Mouse (Mus musculus): ENCODE measurements at regions not wholly inside any gene's neighbourhood (a gene's known extent, or its start where the extent isn't known, plus 50 kb on each side); places are given as distances from the start of the nearest gene placed in this dataset.

DNA sequence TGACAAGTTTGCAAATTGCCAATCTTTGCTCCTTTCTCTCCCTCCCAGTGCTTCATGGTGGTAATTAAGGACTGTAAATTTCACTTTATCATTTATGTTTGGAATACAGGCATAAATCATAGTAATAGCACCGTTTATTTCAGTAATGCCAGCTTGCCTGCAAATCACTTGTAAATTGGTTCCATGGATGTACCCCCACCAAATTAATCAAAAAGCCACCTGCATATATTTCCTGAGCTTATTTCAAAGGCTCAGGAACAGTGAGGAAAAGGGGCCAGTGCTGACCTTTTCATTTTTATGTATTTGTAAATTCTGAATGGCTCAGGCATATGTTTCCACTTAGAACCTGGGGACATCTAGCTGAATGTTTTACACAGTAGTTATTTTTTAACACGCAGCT is 115.0 kb downstream of the D3Ertd751e start:
- H3K4me2 ChIP-seq = no peak overlapping the region
- no peaks in the 10 kb centered on the region for H3K27me3 ChIP-seq
- no peak overlapping the region for H3K27ac ChIP-seq
- no peaks in the 10 kb centered on the region for H3K36me3 ChIP-seq
- no peak for ATAC-seq (replicated peaks; ENCODE audit: low FRiP score)
- WGBS = 56% methylated on average over 2 of the region's 2 CpGs
- no peak overlapping the region for H3K4me3 ChIP-seq (replicated peaks)
- no peaks in the 10 kb centered on the region for H3K9me3 ChIP-seq (replicated peaks)
- H3K9ac ChIP-seq = no peak overlapping the region
- H3K4me1 ChIP-seq = no peaks in the 10 kb centered on the region

DNA sequence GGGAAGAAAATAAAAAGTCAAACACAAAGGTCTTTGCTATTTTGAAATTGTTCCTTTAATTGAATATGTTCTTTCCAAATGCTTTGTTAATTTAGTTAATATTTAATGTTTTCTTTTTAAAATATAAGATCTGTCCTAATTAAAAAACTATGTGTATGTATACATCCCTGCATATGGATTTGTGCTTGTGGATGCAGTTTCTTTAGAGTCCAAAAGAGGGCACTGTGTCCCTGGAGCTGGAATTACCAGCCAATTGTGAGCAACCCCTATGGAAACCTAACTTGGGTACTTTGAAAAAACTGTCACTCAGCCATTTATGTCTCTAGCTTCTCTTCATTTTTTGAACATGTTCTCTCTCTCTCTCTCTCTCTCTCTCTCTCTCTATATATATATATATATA is 120.3 kb downstream of the D3Ertd751e start:
- Histone ChIP-seq H3K27ac (no peak overlapping the region), H3K27me3 (no peaks in the 10 kb centered on the region), H3K4me2 (no peak overlapping the region), H3K4me3 (replicated peaks) (no peak overlapping the region), H3K4me1 (no peaks in the 10 kb centered on the region), H3K9me3 (replicated peaks) (no peaks in the 10 kb centered on the region), H3K36me3 (no peaks in the 10 kb centered on the region), H3K9ac (no peak overlapping the region)
- ATAC-seq (replicated peaks; ENCODE audit: low FRiP score) = no peak

DNA sequence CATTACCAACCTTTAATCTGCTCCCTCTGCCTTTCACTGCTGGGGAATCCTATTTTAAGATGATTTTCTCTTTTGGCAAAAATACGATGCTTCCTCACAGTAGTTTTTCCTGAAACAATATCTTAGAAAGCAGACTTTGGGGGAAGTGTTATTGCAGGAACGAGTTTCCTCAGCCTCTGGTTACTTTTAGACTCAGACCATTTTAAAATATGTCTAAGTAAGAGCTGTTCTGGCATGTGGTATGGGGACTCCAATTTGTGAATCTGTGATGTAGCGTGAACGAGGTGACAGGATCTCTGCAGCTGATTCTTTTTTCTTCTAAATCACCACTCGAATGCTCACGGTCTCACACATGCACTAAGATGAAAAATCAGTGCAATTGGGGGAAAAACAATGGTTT is 166.5 kb downstream of the D3Ertd751e start:
- Histone ChIP-seq H3K27ac (no peak overlapping the region), H3K4me3 (replicated peaks) (no peak overlapping the region), H3K9ac (no peak overlapping the region), H3K4me2 (no peak overlapping the region), H3K4me1 (no peaks in the 10 kb centered on the region), H3K36me3 (no peaks in the 10 kb centered on the region), H3K9me3 (replicated peaks) (no peaks in the 10 kb centered on the region), H3K27me3 (no peaks in the 10 kb centered on the region)
- 83% methylated on average over 6 of the region's 6 CpGs for WGBS
- no peak for ATAC-seq (replicated peaks; ENCODE audit: low FRiP score)

DNA sequence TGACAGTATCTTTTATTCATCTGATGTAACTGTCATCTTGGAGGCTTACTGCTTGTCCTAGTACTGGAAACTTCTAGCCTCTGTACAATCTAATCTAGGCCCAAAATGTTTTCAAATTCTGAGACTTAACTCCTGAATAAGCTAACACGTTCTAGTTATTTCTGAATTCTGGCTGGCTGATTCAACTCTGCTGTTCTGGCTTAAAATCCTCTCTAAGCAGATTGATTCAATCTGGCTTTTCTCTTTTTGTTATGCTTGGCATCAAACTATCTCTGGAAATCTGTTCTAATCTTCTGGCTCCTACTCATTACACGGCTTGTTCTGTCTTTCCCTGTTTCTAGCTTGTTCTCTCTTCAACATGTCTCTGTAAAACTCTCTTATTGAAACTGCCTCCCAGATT is 170.8 kb downstream of the D3Ertd751e start:
- no peak for ATAC-seq (replicated peaks; ENCODE audit: low FRiP score)
- WGBS = 70% methylated on average over 2 of the region's 2 CpGs

DNA sequence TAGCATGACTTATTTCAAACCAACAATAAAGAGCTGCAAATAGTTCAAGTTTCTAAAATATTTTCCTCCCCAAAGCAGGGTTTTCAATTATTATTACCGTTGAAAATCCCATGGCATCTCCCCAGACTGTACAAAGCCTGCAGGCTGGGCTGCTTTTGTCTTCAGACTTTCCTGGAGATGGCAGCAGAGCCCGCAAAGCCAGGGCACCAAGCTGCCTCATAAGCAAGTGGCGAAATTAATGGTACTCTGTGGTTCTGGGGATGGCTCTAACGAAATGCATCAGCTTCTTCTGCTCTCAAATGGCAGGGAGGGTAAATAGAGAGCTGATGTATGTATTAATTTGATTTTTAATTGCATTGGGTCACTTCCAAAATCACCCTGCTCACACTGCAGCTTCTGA is 197.4 kb downstream of the D3Ertd751e start:
- Histone ChIP-seq H3K9ac (no peak overlapping the region), H3K4me2 (no peak overlapping the region), H3K27me3 (no peaks in the 10 kb centered on the region), H3K9me3 (replicated peaks) (no peaks in the 10 kb centered on the region), H3K4me3 (replicated peaks) (no peak overlapping the region), H3K36me3 (no peaks in the 10 kb centered on the region), H3K4me1 (no peaks in the 10 kb centered on the region), H3K27ac (no peak overlapping the region)
- 58% methylated on average over 4 of the region's 4 CpGs for WGBS
- no peak for ATAC-seq (replicated peaks; ENCODE audit: low FRiP score)

More for the DNA sequence above, 170.8 kb downstream of the D3Ertd751e start:
- Histone ChIP-seq H3K4me1 (no peaks in the 10 kb centered on the region), H3K4me3 (replicated peaks) (no peak overlapping the region), H3K9me3 (replicated peaks) (no peaks in the 10 kb centered on the region), H3K36me3 (no peaks in the 10 kb centered on the region), H3K27ac (no peak overlapping the region), H3K27me3 (no peaks in the 10 kb centered on the region), H3K9ac (no peak overlapping the region), H3K4me2 (no peak overlapping the region)

DNA sequence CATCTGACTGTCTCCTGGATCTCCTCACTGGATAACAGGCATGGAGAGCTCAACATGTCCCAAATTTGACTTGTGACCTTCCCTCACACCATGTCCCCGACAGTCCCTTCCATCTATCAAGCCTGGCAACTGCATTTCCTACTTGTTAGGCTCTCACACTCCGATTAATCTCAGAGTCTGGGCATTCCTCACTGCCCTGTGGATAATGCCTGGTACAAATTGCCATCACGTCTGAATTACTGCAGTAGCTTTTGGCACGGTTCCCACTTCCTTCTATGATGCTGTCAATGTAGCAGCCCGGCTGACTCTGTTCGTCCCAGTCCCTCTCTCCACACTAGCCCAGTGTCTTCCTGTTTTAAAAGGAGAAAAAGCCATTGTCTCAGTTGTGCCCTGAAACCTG is 200.6 kb downstream of the D3Ertd751e start:
- no peak overlapping the region for H3K9ac ChIP-seq
- no peaks in the 10 kb centered on the region for H3K36me3 ChIP-seq
- H3K9me3 ChIP-seq (replicated peaks) = no peaks in the 10 kb centered on the region
- no peak overlapping the region for H3K27ac ChIP-seq
- 41% methylated on average over 6 of the region's 6 CpGs for WGBS
- H3K4me2 ChIP-seq = no peak overlapping the region
- H3K4me3 ChIP-seq (replicated peaks) = no peak overlapping the region
- H3K27me3 ChIP-seq = no peaks in the 10 kb centered on the region
- ATAC-seq (replicated peaks; ENCODE audit: low FRiP score) = peak; percentile 52
- no peaks in the 10 kb centered on the region for H3K4me1 ChIP-seq

DNA sequence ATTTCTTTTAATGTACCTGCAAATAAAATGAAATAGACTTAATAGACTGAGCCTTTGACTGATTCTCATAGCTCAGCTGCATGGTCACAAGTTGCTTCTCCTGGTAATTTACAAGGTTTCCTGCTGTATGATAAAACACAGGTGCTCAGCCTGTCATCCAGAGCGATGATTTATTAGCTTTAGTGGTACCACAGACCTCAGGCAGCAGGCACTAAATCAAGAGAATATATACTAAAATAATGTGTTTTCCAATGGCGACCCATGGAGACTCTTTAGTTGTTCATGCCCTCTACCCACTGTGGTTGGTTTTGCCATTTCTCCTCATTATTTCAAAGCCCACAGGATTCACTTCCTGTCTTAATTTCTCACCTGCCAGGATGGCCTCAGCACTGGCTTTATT is 207.0 kb downstream of the D3Ertd751e start:
- 73% methylated on average over 2 of the region's 2 CpGs for WGBS
- no peaks in the 10 kb centered on the region for H3K9me3 ChIP-seq (replicated peaks)
- no peaks in the 10 kb centered on the region for H3K36me3 ChIP-seq

DNA sequence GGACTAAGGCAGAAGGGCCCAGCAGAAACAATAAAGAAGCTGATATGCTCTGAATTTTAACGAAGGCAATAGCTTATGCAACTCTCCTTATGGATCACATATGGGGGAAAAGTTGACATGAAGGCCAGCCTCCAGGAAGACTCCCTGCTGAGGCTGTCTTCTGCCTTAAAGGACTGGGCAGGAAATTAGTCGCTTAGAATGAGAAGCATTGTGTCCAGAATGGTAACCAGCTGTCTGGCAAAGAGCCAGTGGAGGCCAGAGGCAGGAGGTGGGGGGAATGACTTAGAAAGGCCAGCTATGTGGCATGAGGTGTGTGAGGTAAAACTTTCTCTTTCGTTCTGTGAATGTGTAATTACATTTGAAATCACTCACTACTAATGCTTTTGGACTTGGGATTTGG is 215.0 kb downstream of the D3Ertd751e start:
- no peak overlapping the region for H3K27ac ChIP-seq
- H3K4me2 ChIP-seq = no peak overlapping the region
- H3K36me3 ChIP-seq = no peaks in the 10 kb centered on the region
- 44% methylated on average over 3 of the region's 3 CpGs for WGBS
- no peaks in the 10 kb centered on the region for H3K27me3 ChIP-seq
- ATAC-seq (replicated peaks; ENCODE audit: low FRiP score) = no peak
- no peak overlapping the region for H3K9ac ChIP-seq
- H3K4me3 ChIP-seq (replicated peaks) = no peak overlapping the region
- H3K9me3 ChIP-seq (replicated peaks) = no peaks in the 10 kb centered on the region
- no peaks in the 10 kb centered on the region for H3K4me1 ChIP-seq

More for the DNA sequence above, 207.0 kb downstream of the D3Ertd751e start:
- no peaks in the 10 kb centered on the region for H3K4me1 ChIP-seq
- H3K4me3 ChIP-seq (replicated peaks) = no peak overlapping the region
- no peak overlapping the region for H3K4me2 ChIP-seq
- no peak overlapping the region for H3K27ac ChIP-seq
- H3K9ac ChIP-seq = no peak overlapping the region
- no peaks in the 10 kb centered on the region for H3K27me3 ChIP-seq
- ATAC-seq (replicated peaks; ENCODE audit: low FRiP score) = no peak

- H3K27me3 ChIP-seq = no peaks in the 10 kb centered on the region
- ATAC-seq (replicated peaks; ENCODE audit: low FRiP score) = no peak
- no peaks in the 10 kb centered on the region for H3K36me3 ChIP-seq
- no peaks in the 10 kb centered on the region for H3K4me1 ChIP-seq
- no peak overlapping the region for H3K4me3 ChIP-seq (replicated peaks)
- H3K9me3 ChIP-seq (replicated peaks) = no peaks in the 10 kb centered on the region
- no peak overlapping the region for H3K9ac ChIP-seq
- H3K4me2 ChIP-seq = no peak overlapping the region
- 32% methylated on average over 2 of the region's 2 CpGs for WGBS
- no peak overlapping the region for H3K27ac ChIP-seq
Observed at GRCm38 (mm10) chr3:41960209-41960608, 217.8 kb downstream of the D3Ertd751e start.

DNA sequence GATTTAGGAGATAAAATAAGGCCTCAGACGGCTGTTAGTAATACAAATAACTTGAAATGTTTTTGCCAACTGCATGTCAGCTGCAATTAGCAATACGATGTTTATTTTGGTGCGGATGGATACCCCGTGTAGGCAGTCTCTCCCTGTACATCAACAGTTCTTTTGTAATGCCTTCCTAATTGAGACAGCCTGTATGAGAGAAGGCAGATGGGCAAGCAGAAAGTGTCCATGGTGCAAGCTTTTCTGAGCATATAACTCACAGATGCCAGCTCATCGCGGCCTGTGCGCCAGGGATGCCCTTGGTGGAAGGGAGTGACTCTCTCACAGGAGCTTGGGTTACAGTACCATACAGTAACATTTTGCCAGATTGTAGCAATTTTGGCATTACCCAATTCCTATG is 220.5 kb downstream of the D3Ertd751e start:
- Histone ChIP-seq H3K4me3 (replicated peaks) (no peak overlapping the region), H3K4me1 (no peaks in the 10 kb centered on the region), H3K4me2 (no peak overlapping the region), H3K9ac (no peak overlapping the region), H3K36me3 (no peaks in the 10 kb centered on the region), H3K9me3 (replicated peaks) (no peaks in the 10 kb centered on the region), H3K27me3 (no peaks in the 10 kb centered on the region), H3K27ac (no peak overlapping the region)
- WGBS = 65% methylated on average over 7 of the region's 7 CpGs
- ATAC-seq (replicated peaks; ENCODE audit: low FRiP score) = no peak

DNA sequence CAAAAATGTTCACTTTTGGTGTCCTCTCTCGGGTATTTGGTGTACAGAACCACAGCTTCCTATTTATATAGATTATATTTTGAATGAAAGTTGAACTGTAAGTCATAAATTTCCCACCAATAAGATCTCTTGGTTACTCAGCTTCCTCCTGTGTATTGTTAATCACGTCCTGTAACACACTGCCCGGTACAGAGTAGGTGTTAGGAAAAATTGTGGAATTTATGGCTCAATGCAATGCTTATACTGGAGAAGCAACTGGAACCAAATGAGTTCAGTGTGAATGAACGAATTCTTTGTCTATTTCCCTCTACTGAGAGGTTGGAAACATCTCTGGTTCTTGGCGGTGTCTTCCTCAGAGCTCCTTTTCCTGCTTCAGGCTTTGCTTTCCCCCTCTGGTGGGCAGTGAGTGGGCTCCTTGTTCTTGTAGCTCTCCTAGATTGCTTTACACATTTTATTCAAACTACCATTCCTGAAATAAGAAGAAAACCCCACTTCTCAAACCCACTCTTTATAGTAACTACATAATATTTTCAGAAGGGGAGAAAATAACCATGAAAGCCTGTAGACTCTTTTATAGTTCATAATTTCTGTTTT is 264.4 kb downstream of the D3Ertd751e start:
- WGBS = 36% methylated on average over 5 of the region's 5 CpGs

DNA sequence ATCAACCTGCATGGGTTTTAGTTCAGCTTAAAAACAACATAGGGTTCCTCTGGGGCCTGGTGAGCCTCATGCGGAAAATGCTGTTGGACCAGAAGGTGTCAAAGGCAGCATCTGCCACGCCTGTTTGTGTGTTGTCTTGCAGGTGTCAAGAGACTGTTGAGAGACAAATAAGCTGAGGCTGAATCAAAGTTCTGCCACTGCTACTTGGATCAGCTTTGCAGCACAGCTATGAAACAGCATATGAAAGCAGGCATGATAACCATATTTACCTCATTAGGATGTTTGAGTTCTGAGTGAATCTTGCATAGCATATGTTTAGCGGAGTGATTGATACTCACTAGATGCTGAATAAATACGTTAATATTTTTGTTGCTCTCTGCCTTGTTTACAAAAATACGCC is 280.8 kb downstream of the D3Ertd751e start:
- Histone ChIP-seq H3K27ac (no peak overlapping the region), H3K4me1 (no peaks in the 10 kb centered on the region), H3K9me3 (replicated peaks) (no peaks in the 10 kb centered on the region), H3K4me2 (no peak overlapping the region), H3K36me3 (no peaks in the 10 kb centered on the region), H3K4me3 (replicated peaks) (no peak overlapping the region), H3K9ac (no peak overlapping the region), H3K27me3 (no peaks in the 10 kb centered on the region)
- no peak for ATAC-seq (replicated peaks; ENCODE audit: low FRiP score)
- 85% methylated on average over 5 of the region's 5 CpGs for WGBS

More for the DNA sequence above, 264.4 kb downstream of the D3Ertd751e start:
- H3K27ac ChIP-seq = no peak overlapping the region
- no peaks in the 10 kb centered on the region for H3K27me3 ChIP-seq
- H3K4me3 ChIP-seq (replicated peaks) = no peak overlapping the region
- H3K9me3 ChIP-seq (replicated peaks) = no peaks in the 10 kb centered on the region
- H3K4me2 ChIP-seq = no peak overlapping the region
- H3K36me3 ChIP-seq = no peaks in the 10 kb centered on the region
- no peak overlapping the region for H3K9ac ChIP-seq
- no peak for ATAC-seq (replicated peaks; ENCODE audit: low FRiP score)
- no peaks in the 10 kb centered on the region for H3K4me1 ChIP-seq

- Histone ChIP-seq H3K27ac (no peak overlapping the region), H3K4me1 (no peaks in the 10 kb centered on the region), H3K27me3 (no peaks in the 10 kb centered on the region), H3K36me3 (no peaks in the 10 kb centered on the region), H3K4me3 (replicated peaks) (no peak overlapping the region), H3K9ac (no peak overlapping the region), H3K9me3 (replicated peaks) (no peaks in the 10 kb centered on the region), H3K4me2 (no peak overlapping the region)
- no peak for ATAC-seq (replicated peaks; ENCODE audit: low FRiP score)
- WGBS = 40% methylated on average over 4 of the region's 4 CpGs
Observed at GRCm38 (mm10) chr3:42039632-42040031, 297.2 kb downstream of the D3Ertd751e start.
